In genomic region chr10:75318206-75318605, GRCm38 (mm10) we compare ENCODE assay signal across 8 mouse cellular contexts. TPM values are rescaled to one million over a fixed set of nuclear protein-coding genes. Genes with fewer than 3 reads are reported as not detected.
DNase-seq lines count a peak whose midpoint lies in the region; ATAC-seq and TF ChIP-seq lines count a peak whose summit lies in the region.

No protein-coding gene starts in this region.

- peak overlapping the region; percentile 91 for H3K4me3 ChIP-seq in heart, adult 2 months
- peak overlapping the region; percentile 63 for H3K4me3 ChIP-seq in thymus, adult 2 months (ENCODE audit: control insufficient read depth, insufficient read depth, low read length)
- H3K4me3 ChIP-seq in liver, embryonic 14.5 days (ENCODE audit: insufficient read depth in 1 of 2, low read depth in 2 of 2, low read length in 2 of 2) = 0 out of 4 replicates have a peak overlapping the region, but pooled peaks of 1 of the 2 experiments have one; percentile 51

- no peak for TF ChIP-seq EP300 in heart, adult 2 months (IDR thresholded peaks at IDR 0.05; ENCODE audit: insufficient read depth, low read depth, low read length)
- TF ChIP-seq EP300 in liver, embryonic 14.5 days (IDR thresholded peaks at IDR 0.05; ENCODE audit: low read depth) = no peak

- H3K36me3 ChIP-seq in heart, adult 2 months (ENCODE audit: control insufficient read depth, insufficient read depth, low read length) = no peaks in the 10 kb centered on the region
- no peaks in the 10 kb centered on the region for H3K36me3 ChIP-seq in thymus, adult 2 months (ENCODE audit: control insufficient read depth, insufficient read depth, low read length)
- no peaks in the 10 kb centered on the region for H3K36me3 ChIP-seq in liver, embryonic 14.5 days (replicated peaks; ENCODE audit: control insufficient read depth, insufficient read depth, low read depth)

- no peaks in the 10 kb centered on the region for H3K9me3 ChIP-seq in liver, embryonic 14.5 days (ENCODE audit: control insufficient read depth, low read length)

- peak; percentile 33; the same call in 1 of the 2 replicates for TF ChIP-seq POLR2A in heart, adult 2 months (IDR thresholded peaks at IDR 0.05; ENCODE audit: insufficient read depth, low read depth, low read length)
- TF ChIP-seq POLR2A in thymus, adult 2 months (IDR thresholded peaks at IDR 0.05; ENCODE audit: control insufficient read depth, extremely low read depth, insufficient read depth, low read length, poor library complexity) = no peak

- no peak for ATAC-seq in liver, embryonic 14.5 days (ENCODE audit: insufficient read depth)
- ATAC-seq in CD4-positive, CD25-positive, alpha-beta regulatory T cell, adult 4 months = no peak

- peak overlapping the region; percentile 67 for H3K4me2 ChIP-seq in liver, embryonic 14.5 days (ENCODE audit: low read depth)

- TF ChIP-seq CTCF in heart, adult 2 months (IDR thresholded peaks at IDR 0.05) = no peak
- TF ChIP-seq CTCF in thymus, adult 2 months (IDR thresholded peaks at IDR 0.05; ENCODE audit: borderline replicate concordance, control insufficient read depth, extremely low read depth, insufficient read depth, low read length, poor library complexity) = no peak
- no peak for TF ChIP-seq CTCF in liver, embryonic 14.5 days (IDR thresholded peaks at IDR 0.05; ENCODE audit: low read depth)

- no peaks in the 10 kb centered on the region for H3K79me2 ChIP-seq in heart, adult 2 months (replicated peaks; ENCODE audit: control insufficient read depth, insufficient read depth, low read length)

- H3K4me1 ChIP-seq in heart, adult 2 months (ENCODE audit: control insufficient read depth, insufficient read depth, low read length) = peaks cover 22% of the 10 kb centered on the region
- H3K4me1 ChIP-seq in thymus, adult 2 months (replicated peaks; ENCODE audit: control insufficient read depth, insufficient read depth, low read length) = peaks cover 62% of the 10 kb centered on the region
- H3K4me1 ChIP-seq in liver, embryonic 14.5 days (replicated peaks; ENCODE audit: control insufficient read depth in 2 of 2, insufficient read depth in 2 of 2, low read length in 1 of 2) = peaks cover 0 to 7% of the 10 kb centered on the region in 2 experiments; a peak in 2 of 4 replicates

- H3K27me3 ChIP-seq in heart, adult 2 months (ENCODE audit: control insufficient read depth, insufficient read depth, low read length) = no peaks in the 10 kb centered on the region
- H3K27me3 ChIP-seq in thymus, adult 2 months (ENCODE audit: control insufficient read depth, insufficient read depth, low read length) = no peaks in the 10 kb centered on the region
- peaks cover 18% of the 10 kb centered on the region for H3K27me3 ChIP-seq in liver, embryonic 14.5 days (ENCODE audit: control insufficient read depth, insufficient read depth, low read length)

- H3K27ac ChIP-seq in heart, adult 2 months = peak overlapping the region; percentile 96
- H3K27ac ChIP-seq in thymus, adult 2 months (ENCODE audit: control insufficient read depth, insufficient read depth, low read length) = no peak overlapping the region; the same call in 1 of the 2 replicates
- H3K27ac ChIP-seq in liver, embryonic 14.5 days = no peak overlapping the region

- 44% methylated on average over 6 of the region's 6 CpGs for WGBS in heart, adult 2 months
- 74% methylated on average over 6 of the region's 6 CpGs for WGBS in thymus, adult 2 months
- 60% methylated on average over 6 of the region's 6 CpGs for WGBS in liver, embryonic 14.5 days (ENCODE audit: insufficient replicate concordance)

- no peak for DNase-seq in heart, adult 2 months
- no peak for DNase-seq in heart, postnatal 25 days (ENCODE audit: low spot score)
- no peak for DNase-seq in thymus, adult 2 months
- DNase-seq in thymus, postnatal 10 days (ENCODE audit: low spot score in 2 of 2) = no peak
- DNase-seq in liver, embryonic 14.5 days (ENCODE audit: low read depth in 3 of 3, low spot score in 3 of 3) = no peak
- no peak for DNase-seq in layer of hippocampus, adult 18-20 months (ENCODE audit: low spot score in 2 of 2)
- no peak for DNase-seq in layer of hippocampus, adult 9-10 months (ENCODE audit: low spot score)

- H3K9ac ChIP-seq in heart, adult 2 months (ENCODE audit: low read depth, low read length) = peak overlapping the region; percentile 85
- no peak overlapping the region for H3K9ac ChIP-seq in liver, embryonic 14.5 days (replicated peaks)

- intact Hi-C loops in heart, adult 2 months (cut with DNase I) = loop anchor here (2.0 to 5.0 kb wide), 2 partner anchors 15 to 169 kb away; no protein-coding TSS in a partner anchor
- intact Hi-C loops in heart, postnatal 25 days (cut with DNase I) = loop anchor here (5.0 kb wide), 3 partner anchors 34 to 169 kb away; no protein-coding TSS in a partner anchor

RNA-seq across cellular contexts. Expression of gene Adora2a, which starts 1.5 kb away (rescaled TPM):
- total RNA-seq in heart, adult 2 months (2021) = 1 to 10 TPM; 7.1 to 7.2 TPM
- polyA plus RNA-seq in heart, adult 2 months (2012; rRNA removed) = 14.3 and 18.1 TPM in 2 replicates
- total RNA-seq in heart, postnatal 25 days (2021) = 10 to 100 TPM in 1 of 2 experiments, 1 to 10 TPM in 1; 9.6 to 13.8 TPM
- 53.4 and 55.4 TPM in 2 replicates for polyA plus RNA-seq in thymus, adult 2 months (2012; rRNA removed)
- 1.5 and 1.7 TPM in 2 replicates for polyA plus RNA-seq in liver, embryonic 14.5 days (2012; rRNA removed)
- polyA plus RNA-seq in liver, embryonic 14.5 days (2014; fragmentation: Nextera tagmentation; extraction: Ambion mirVana) = 1.9 and 2.3 TPM in 2 replicates
- 1 to 10 TPM; 1.7 to 1.8 TPM for total RNA-seq in layer of hippocampus, adult 18-20 months (2021)
- polyA plus RNA-seq in CD4-positive, CD25-positive, alpha-beta regulatory T cell, adult 4 months (2017; shearing (Covaris generic)) = 10 to 100 TPM; 16.1 to 36.3 TPM
